Mouse (Mus musculus): Measurements from ENCODE around the gene Cacna2d3. TPM values are rescaled to one million over a fixed set of nuclear protein-coding genes. Genes with fewer than 3 reads are reported as not detected.

The Cacna2d3 gene
- total RNA-seq, 1 experiment = 0.40 TPM

GRCm38 (mm10) chr14:29130511-29130910 is 591.2 kb downstream of the Cacna2d3 start:
- Histone ChIP-seq H3K9ac (ENCODE audit: insufficient read depth, low read depth, low read length, poor library complexity, severe bottlenecking) (no peak overlapping the region), H3K4me3 (ENCODE audit: insufficient read depth in 1 of 2, low read depth in 1 of 2, low read length in 2 of 2, poor library complexity in 1 of 2, severe bottlenecking in 1 of 2) (no peak overlapping the region), H3K36me3 (ENCODE audit: control insufficient read depth, insufficient read depth, low read length, poor library complexity, severe bottlenecking) (no peaks in the 10 kb centered on the region), H3K27ac (ENCODE audit: insufficient read depth, low read depth, low read length, poor library complexity, severe bottlenecking) (no peak overlapping the region), H3K9me3 (ENCODE audit: control insufficient read depth, insufficient read depth, low read depth, low read length) (no peaks in the 10 kb centered on the region), H3K4me1 (ENCODE audit: control insufficient read depth in 2 of 2, insufficient read depth in 2 of 2, low read length in 2 of 2, poor library complexity in 1 of 2) (no peaks in the 10 kb centered on the region)
- DNase-seq (ENCODE audit: low read depth, low spot score) = no peak
- TF ChIP-seq ZC3H11A (IDR thresholded peaks at IDR 0.05; ENCODE audit: borderline replicate concordance, low read depth, low read length) (no peak), ZNF384 (IDR thresholded peaks at IDR 0.05; ENCODE audit: low read depth, low read length) (no peak), MAFK (IDR thresholded peaks at IDR 0.05; ENCODE audit: insufficient read depth, low read depth, low read length) (no peak), HCFC1 (IDR thresholded peaks at IDR 0.05; ENCODE audit: borderline replicate concordance, insufficient read depth, low read length) (no peak), CHD2 (IDR thresholded peaks at IDR 0.05; ENCODE audit: low read depth, low read length) (no peak)
- in situ Hi-C loops (cut with MboI; ENCODE audit: low sequenced_read_pairs in 2 of 2, unreplicated experiment in 2 of 2) = loop anchor here in 1 of 2 experiments (25.0 kb wide), 1 partner anchor 307 kb away; no protein-coding TSS in a partner anchor

DNA sequence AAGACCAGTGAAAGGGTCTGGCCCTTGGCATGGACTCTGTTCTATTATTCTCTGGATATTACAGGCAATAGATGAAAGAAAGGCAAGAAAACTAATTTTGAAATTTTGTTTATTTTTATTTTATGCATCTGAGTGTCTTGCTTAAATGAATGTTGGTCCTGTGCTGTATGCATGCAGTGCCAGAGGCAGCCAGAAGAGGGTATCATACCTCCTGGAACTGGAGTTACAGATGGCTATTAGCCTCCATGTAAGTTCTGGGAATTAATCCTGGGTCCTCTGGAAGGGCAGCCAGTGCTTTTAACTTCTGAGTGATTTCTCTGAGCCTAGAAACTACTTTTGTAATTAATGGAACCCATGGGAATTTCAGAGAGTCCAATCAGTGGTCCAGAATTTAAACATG is 597.8 kb downstream of the Cacna2d3 start:
- H3K27ac ChIP-seq (ENCODE audit: insufficient read depth, low read depth, low read length, poor library complexity, severe bottlenecking) = no peak overlapping the region
- in situ Hi-C loops (cut with MboI; ENCODE audit: low sequenced_read_pairs in 2 of 2, unreplicated experiment in 2 of 2) = loop anchor here in 1 of 2 experiments (10.0 to 25.0 kb wide), 2 partner anchors 811 to 1312 kb away; no protein-coding TSS in a partner anchor
- no peaks in the 10 kb centered on the region for H3K9me3 ChIP-seq (ENCODE audit: control insufficient read depth, insufficient read depth, low read depth, low read length)
- peak; percentile 4 for DNase-seq (ENCODE audit: low read depth, low spot score)
- no peaks in the 10 kb centered on the region for H3K4me1 ChIP-seq (ENCODE audit: control insufficient read depth in 2 of 2, insufficient read depth in 2 of 2, low read length in 2 of 2, poor library complexity in 1 of 2)
- no peaks in the 10 kb centered on the region for H3K36me3 ChIP-seq (ENCODE audit: control insufficient read depth, insufficient read depth, low read length, poor library complexity, severe bottlenecking)
- TF ChIP-seq MAFK (IDR thresholded peaks at IDR 0.05; ENCODE audit: insufficient read depth, low read depth, low read length) = no peak
- no peak for TF ChIP-seq ZC3H11A (IDR thresholded peaks at IDR 0.05; ENCODE audit: borderline replicate concordance, low read depth, low read length)
- TF ChIP-seq HCFC1 (IDR thresholded peaks at IDR 0.05; ENCODE audit: borderline replicate concordance, insufficient read depth, low read length) = no peak
- no peak overlapping the region for H3K9ac ChIP-seq (ENCODE audit: insufficient read depth, low read depth, low read length, poor library complexity, severe bottlenecking)
- no peak overlapping the region for H3K4me3 ChIP-seq (ENCODE audit: insufficient read depth in 1 of 2, low read depth in 1 of 2, low read length in 2 of 2, poor library complexity in 1 of 2, severe bottlenecking in 1 of 2)

DNA sequence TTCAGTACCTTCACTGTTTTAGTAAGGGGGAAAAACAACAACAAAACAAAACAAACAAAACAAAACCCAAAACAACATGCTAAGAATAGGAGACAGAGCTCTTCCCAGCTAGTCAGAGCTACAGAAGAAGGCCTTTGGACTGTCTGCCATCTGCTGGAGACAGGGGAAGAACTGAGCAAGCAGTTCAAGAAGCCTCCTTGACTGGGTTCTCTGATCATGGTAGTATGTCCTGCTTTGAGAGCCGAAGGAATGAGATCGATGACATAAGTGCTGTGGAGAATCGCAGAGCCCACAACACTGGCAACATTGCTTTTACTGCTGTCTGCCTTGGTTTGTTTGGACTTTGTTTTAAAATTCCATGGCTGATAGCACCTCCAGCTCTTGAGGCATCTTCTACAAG is 598.9 kb downstream of the Cacna2d3 start:
- H3K9me3 ChIP-seq (ENCODE audit: control insufficient read depth, insufficient read depth, low read depth, low read length) = no peaks in the 10 kb centered on the region
- no peak overlapping the region for H3K4me3 ChIP-seq (ENCODE audit: insufficient read depth in 1 of 2, low read depth in 1 of 2, low read length in 2 of 2, poor library complexity in 1 of 2, severe bottlenecking in 1 of 2)
- in situ Hi-C loops (cut with MboI; ENCODE audit: low sequenced_read_pairs in 2 of 2, unreplicated experiment in 2 of 2) = loop anchor here in 1 of 2 experiments (10.0 to 25.0 kb wide), 2 partner anchors 812 to 1310 kb away; no protein-coding TSS in a partner anchor
- H3K27ac ChIP-seq (ENCODE audit: insufficient read depth, low read depth, low read length, poor library complexity, severe bottlenecking) = no peak overlapping the region
- TF ChIP-seq HCFC1 (IDR thresholded peaks at IDR 0.05; ENCODE audit: borderline replicate concordance, insufficient read depth, low read length) (no peak), MAFK (IDR thresholded peaks at IDR 0.05; ENCODE audit: insufficient read depth, low read depth, low read length) (no peak), ZNF384 (IDR thresholded peaks at IDR 0.05; ENCODE audit: low read depth, low read length) (no peak), CHD2 (IDR thresholded peaks at IDR 0.05; ENCODE audit: low read depth, low read length) (no peak), ZC3H11A (IDR thresholded peaks at IDR 0.05; ENCODE audit: borderline replicate concordance, low read depth, low read length) (no peak)
- no peak overlapping the region for H3K9ac ChIP-seq (ENCODE audit: insufficient read depth, low read depth, low read length, poor library complexity, severe bottlenecking)
- no peak for DNase-seq (ENCODE audit: low read depth, low spot score)
- H3K4me1 ChIP-seq (ENCODE audit: control insufficient read depth in 2 of 2, insufficient read depth in 2 of 2, low read length in 2 of 2, poor library complexity in 1 of 2) = no peaks in the 10 kb centered on the region
- no peaks in the 10 kb centered on the region for H3K36me3 ChIP-seq (ENCODE audit: control insufficient read depth, insufficient read depth, low read length, poor library complexity, severe bottlenecking)

DNA sequence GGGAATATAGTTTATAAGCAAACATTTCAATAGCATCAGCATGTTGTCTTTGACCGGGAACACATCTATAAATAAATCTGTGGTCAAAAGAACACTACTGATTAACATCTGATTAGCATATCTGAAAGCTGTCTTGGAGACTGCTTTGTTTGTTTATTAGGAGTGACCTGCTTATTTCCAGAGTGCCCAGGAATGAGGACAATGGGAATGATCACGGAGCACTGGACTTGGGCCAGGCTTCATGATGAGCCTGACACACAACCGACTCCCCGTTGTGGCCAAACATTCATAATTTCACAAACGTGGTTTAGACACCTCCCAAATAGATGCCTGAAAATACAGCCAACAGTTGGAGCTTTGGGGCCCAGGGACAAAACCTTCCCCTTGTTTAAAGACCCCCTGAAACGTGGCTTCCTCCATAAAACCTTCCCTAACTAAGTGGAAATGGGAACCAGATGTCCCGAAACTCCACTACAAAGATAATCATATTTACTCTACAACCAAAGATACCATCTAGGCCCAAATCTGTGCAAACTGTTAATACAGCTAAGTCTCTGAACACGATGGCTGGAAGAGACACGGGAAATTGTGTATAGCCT is 607.7 kb downstream of the Cacna2d3 start:
- no peak for TF ChIP-seq ZC3H11A (IDR thresholded peaks at IDR 0.05; ENCODE audit: borderline replicate concordance, low read depth, low read length)
- TF ChIP-seq MAFK (IDR thresholded peaks at IDR 0.05; ENCODE audit: insufficient read depth, low read depth, low read length) = no peak
- no peak for TF ChIP-seq HCFC1 (IDR thresholded peaks at IDR 0.05; ENCODE audit: borderline replicate concordance, insufficient read depth, low read length)
- no peak for TF ChIP-seq CHD2 (IDR thresholded peaks at IDR 0.05; ENCODE audit: low read depth, low read length)
- no peak for TF ChIP-seq ZNF384 (IDR thresholded peaks at IDR 0.05; ENCODE audit: low read depth, low read length)
- Histone ChIP-seq H3K4me1 (ENCODE audit: control insufficient read depth in 2 of 2, insufficient read depth in 2 of 2, low read length in 2 of 2, poor library complexity in 1 of 2) (no peaks in the 10 kb centered on the region), H3K9me3 (ENCODE audit: control insufficient read depth, insufficient read depth, low read depth, low read length) (no peaks in the 10 kb centered on the region), H3K27ac (ENCODE audit: insufficient read depth, low read depth, low read length, poor library complexity, severe bottlenecking) (no peak overlapping the region), H3K36me3 (ENCODE audit: control insufficient read depth, insufficient read depth, low read length, poor library complexity, severe bottlenecking) (no peaks in the 10 kb centered on the region), H3K9ac (ENCODE audit: insufficient read depth, low read depth, low read length, poor library complexity, severe bottlenecking) (no peak overlapping the region), H3K4me3 (ENCODE audit: insufficient read depth in 1 of 2, low read depth in 1 of 2, low read length in 2 of 2, poor library complexity in 1 of 2, severe bottlenecking in 1 of 2) (no peak overlapping the region)
- DNase-seq (ENCODE audit: low read depth, low spot score) = no peak
- in situ Hi-C loops (cut with MboI; ENCODE audit: low sequenced_read_pairs in 2 of 2, unreplicated experiment in 2 of 2) = loop anchor here in 1 of 2 experiments (25.0 kb wide), 1 partner anchor 1302 kb away; no protein-coding TSS in a partner anchor

Measured in ES-E14 (cell line).